Mouse (Mus musculus) Muller cell, postnatal 12 days (primary cell): ENCODE measurements around the gene Hsd17b6.
"Not testable (repeated sequence)": the region's sequence is repeated elsewhere in the genome, so short reads cannot be mapped to it uniquely, and the experiment has no call there.

Experiments used
- DNase-seq: peaks from one replicate; pipeline ENCODE4 v3.0.0-alpha.2; 2015; ENCODE audit errors: inconsistent ontology term

The Hsd17b6 gene

GRCm38 (mm10) chr10:128007446-128007845, at the start of gene Hsd17b6:
Gene Hsd17b6 (minus strand): TSS chr10:128007611.
- no peak for DNase-seq

GRCm38 (mm10) chr10:128053001-128053400, 45.6 kb upstream of the Hsd17b6 start:
- no peak for DNase-seq

- not testable (repeated sequence) for DNase-seq
Measured at GRCm38 (mm10) chr10:128052136-128052535, 44.7 kb upstream of the Hsd17b6 start.

- DNase-seq = no peak
Measured at GRCm38 (mm10) chr10:128051589-128051988, 44.2 kb upstream of the Hsd17b6 start.

DNA sequence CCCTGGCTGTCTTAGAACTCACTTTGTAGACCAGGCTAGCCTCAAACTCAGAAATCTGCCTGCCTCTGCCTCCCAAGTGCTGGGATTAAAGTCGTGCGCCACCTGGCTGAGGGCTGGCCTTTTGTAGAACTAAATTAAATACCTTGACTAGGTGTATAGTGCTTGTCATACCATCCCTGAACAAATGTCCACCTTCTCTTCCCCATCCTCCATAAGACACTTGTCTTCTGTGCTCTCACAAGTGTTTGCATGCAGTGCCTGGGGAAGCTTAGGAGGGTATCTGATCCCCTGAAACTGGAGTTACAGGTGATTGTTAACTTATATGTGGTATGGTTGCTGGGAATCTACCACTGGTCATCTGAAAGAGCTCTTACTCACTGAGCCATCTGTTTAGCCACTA, 42.9 kb upstream of the Hsd17b6 start:
- no peak for DNase-seq

GRCm38 (mm10) chr10:128049741-128050140, 42.3 kb upstream of the Hsd17b6 start:
- no peak for DNase-seq

DNA sequence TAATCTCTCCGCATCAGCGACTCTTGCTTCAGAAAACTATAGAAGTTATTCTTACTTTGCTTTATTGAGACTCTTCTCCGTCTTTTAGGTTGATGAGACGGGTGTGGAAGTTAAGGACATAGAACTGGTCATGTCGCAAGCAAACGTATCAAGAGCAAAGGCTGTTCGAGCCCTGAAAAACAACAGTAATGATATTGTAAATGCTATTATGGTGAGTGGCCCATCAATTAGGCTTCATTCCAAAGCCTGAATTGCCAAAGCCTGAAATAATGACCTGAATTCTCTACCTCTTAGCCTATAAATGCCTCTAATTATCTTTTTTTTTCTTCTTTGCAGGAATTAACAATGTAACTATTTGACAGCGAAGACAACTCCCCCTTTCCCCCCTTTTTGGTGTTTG, 40.7 kb upstream of the Hsd17b6 start:
- DNase-seq = peak; percentile 68

- DNase-seq = no peak
Measured at GRCm38 (mm10) chr10:128043041-128043835, 35.8 kb upstream of the Hsd17b6 start.

DNA sequence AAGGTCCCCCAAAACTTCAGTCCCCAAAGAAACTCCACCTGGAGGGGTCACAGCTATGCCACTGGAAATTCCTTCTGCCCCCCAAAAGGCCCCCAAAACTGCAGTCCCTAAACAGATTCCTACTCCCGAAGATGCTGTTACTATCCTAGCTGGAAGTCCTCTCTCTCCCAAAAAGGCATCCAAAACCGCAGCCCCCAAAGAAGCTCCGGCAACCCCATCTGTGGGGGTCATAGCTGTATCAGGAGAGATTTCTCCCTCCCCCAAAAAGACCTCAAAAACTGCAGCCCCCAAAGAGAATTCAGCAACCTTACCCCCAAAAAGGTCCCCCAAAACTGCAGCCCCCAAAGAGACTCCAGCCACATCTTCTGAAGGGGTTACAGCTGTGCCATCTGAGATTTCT, 35.1 kb upstream of the Hsd17b6 start:
- no peak for DNase-seq

- DNase-seq = no peak
Measured at GRCm38 (mm10) chr10:128041636-128042035, 34.2 kb upstream of the Hsd17b6 start.

DNA sequence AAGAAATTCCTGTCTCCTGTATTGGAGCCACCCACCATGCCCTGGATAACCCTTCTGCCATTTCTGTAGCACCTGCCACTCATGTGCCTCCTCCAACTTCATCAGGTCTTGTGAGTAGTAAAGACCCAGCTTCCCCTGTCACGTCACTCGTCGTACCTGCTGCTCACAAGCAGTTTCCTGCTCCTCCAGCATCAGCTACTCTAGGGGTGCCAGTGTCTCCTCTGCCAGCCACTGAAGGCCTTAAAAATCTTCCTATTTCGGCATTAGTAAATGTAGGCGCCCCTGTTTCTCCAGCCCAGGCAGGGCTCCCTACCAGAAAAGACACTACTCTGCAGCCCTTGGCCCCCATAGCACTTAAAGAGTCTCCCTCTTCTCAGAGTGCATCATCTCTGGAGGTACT, 32.9 kb upstream of the Hsd17b6 start:
- no peak for DNase-seq

DNA sequence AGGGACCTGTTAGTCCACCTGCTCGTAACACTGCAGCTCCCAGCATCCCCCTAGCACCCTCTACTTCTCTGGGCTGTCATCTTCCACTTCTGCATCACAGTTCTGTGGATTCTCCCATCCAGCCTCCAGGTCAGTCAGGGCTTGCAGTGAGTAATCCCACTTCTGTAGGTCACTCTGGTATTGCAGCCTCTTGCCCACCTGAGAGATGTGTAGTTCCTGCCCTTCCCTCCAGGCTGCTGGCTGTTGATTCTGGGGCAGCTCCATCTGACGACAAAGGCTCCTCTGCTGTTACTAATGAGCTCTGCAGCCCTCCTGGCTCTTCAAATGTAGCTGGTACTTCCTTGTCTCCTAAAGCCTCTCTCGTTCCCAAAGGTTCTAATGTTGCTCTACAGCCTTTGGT, 32.4 kb upstream of the Hsd17b6 start:
- no peak for DNase-seq

DNA sequence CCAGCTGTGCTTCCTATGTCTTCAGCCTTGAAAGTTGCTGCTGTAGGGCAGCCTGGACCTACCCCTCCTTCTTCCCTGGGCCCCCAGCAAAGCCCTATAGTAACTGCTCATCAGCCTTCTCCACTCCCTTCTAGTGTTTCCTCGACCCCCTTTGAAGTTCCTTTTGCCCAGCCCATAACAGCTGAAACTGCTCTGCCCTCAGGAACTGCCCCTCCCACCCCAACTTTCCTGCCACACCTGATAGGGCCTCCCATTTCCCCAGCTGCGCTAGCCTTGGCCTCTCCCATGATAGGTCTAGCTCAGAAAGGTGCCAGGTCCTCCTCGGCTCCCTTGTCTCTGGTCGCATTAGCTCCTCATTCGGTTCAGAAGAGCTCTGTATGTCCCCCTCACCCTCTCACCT, 31.8 kb upstream of the Hsd17b6 start:
- DNase-seq = no peak

DNA sequence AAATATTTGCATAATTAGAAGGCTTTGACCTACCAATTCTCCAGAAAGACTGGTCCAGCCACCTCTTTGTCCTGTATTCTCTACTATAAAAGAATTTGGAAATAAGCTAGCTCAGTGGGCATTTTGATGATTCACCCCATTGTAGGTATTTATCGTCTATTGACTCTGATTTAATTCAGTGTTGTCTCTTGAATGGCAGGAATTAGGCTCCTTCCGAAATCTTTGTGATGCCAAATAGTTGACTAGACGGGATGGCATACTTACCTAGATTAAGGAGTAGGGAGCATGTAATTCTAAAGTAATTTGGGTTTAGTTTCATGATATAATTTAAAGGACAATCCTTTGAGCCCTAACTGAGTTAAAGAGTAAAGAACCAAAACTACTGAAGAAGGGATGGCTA, 30.5 kb upstream of the Hsd17b6 start:
- peak; percentile 67 for DNase-seq

DNA sequence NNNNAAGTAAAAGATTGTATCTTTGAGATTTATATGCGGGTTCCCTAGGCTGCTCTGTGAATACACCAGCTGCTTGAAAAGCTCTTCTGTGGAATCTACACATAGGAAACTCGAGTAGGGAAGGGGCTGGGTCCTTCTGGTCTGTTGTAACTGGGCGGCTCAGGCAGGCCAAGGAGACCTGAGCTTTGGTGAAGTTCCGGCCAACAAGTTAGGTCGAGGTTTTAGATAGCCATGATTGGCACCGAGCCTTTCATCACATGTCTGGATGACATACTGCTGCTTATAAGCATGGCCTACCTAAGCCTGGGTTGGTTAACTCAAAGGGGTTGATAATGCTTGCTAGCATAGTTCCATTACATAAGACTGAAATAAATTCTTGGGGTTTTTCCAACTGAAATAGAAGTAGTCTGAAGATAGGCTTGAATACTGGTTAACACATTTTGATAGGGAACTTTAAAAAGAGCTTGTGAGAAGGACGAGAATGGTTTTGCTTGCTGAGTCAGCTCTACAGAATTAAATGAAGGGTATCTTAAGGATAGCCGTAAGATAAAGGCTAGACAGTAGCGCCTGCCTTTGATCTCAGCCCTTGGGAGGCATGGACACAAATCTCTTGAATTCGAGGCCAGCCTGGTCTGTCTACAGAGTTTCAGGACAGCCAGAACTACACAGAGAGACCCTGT, 29.5 kb upstream of the Hsd17b6 start:
- DNase-seq = peak; percentile 60

GRCm38 (mm10) chr10:128030860-128031259, 23.4 kb upstream of the Hsd17b6 start:
- no peak for DNase-seq

- DNase-seq = no peak
Measured at GRCm38 (mm10) chr10:128029931-128030330, 22.5 kb upstream of the Hsd17b6 start.

DNA sequence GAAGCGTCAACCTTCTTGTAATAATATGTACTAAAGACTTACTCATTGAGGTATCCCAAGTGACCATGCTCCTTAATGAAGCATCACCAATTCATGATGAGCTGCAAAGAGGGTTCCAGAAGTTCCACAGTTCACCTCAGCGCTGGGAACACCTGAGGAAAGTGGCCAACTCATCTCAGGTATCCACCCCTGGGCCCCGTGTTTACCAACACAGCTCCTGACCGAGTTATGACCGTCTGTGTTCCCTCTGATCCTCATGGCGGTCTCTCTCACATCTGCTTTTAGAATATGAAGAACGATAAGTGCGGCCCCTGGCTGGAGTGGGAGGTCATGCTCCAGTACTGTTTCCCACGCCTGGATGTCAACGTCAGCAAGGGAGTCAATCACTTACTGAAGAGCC, 16.1 kb upstream of the Hsd17b6 start:
- DNase-seq = no peak

GRCm38 (mm10) chr10:128022196-128022595, 14.8 kb upstream of the Hsd17b6 start:
- no peak for DNase-seq

GRCm38 (mm10) chr10:128015068-128015934, 7.9 kb upstream of the Hsd17b6 start, which contains the start of gene Prim1:
Gene Prim1 (plus strand): TSS chr10:128015168.
- DNase-seq = peak; percentile 81

GRCm38 (mm10) chr10:128009735-128010134, 2.3 kb upstream of the Hsd17b6 start:
- DNase-seq = no peak

- peak; percentile 69 for DNase-seq
Measured at GRCm38 (mm10) chr10:128008207-128008889, 937 bp upstream of the Hsd17b6 start.
